Mouse (Mus musculus) mammary gland, adult 2 months (tissue): ENCODE measurements around the gene Crtc3. TPM values are rescaled to one million over a fixed set of nuclear protein-coding genes. Genes with fewer than 3 reads are reported as not detected.

ENCODE experiments used
- polyA plus RNA-seq: library from polyadenylated mRNA; depleted of rRNA; stranded (reverse); fragments of >200 nt; gene quantifications from 2 replicates; pipeline ENCODE4 v1.2.3, GENCODE M21; 2012; ENCODE audit warnings: low replicate concordance; rRNA removed

Gene Crtc3
- polyA plus RNA-seq: 32.6 and 38.8 TPM in 2 replicates

GRCm38 (mm10) chr7:80688556-80689220 is at the start of gene Crtc3:
Gene Crtc3 (minus strand): TSS chr7:80688877.

Other genes with a start within 250 kb of the Crtc3 start
- gene Blm, start 153.8 kb downstream of the Crtc3 start, polyA plus RNA-seq: 0.54 and 1.4 TPM in 2 replicates
- 53.0 and 99.4 TPM in 2 replicates for gene Iqgap1, start 137.1 kb upstream of the Crtc3 start, polyA plus RNA-seq
- gene Zscan2, start 172.0 kb upstream of the Crtc3 start, polyA plus RNA-seq: 3.4 and 7.5 TPM in 2 replicates
- 12.9 and 14.8 TPM in 2 replicates for gene Wdr73, start 212.4 kb upstream of the Crtc3 start, polyA plus RNA-seq
- gene Nmb, start 216.2 kb upstream of the Crtc3 start, polyA plus RNA-seq: 4.2 and 7.2 TPM in 2 replicates